Mouse (Mus musculus) stomach, embryonic 15.5 days (tissue): ENCODE results near the gene Zfp768. TPM values are rescaled to one million over a fixed set of nuclear protein-coding genes. Genes with fewer than 3 reads are reported as not detected.
"Not testable (repeated sequence)": the region's sequence is repeated elsewhere in the genome, so short reads cannot be mapped to it uniquely, and the experiment has no call there.

ENCODE experiments used
- ATAC-seq: fragments of 200-750 bp; cut with Nextera tagmentation; 2 replicates; pipeline ENCODE4 v1.8.0; 2017; ENCODE audit warnings: low read depth, moderate number of reproducible peaks, moderate TSS enrichment; ENCODE audit not compliant: insufficient read depth, low FRiP score
- H3K27ac ChIP-seq: fragments of 300-500 bp; sonication (generic); 2 replicates; pipeline ENCODE4 v1.5.1; 2015; ENCODE audit warnings: mild to moderate bottlenecking, inconsistent platforms
- H3K27me3 ChIP-seq: fragments of 300-500 bp; sonication (generic); replicated peaks from 2 replicates; pipeline ENCODE4 v1.6.1; 2015; ENCODE audit warnings: inconsistent platforms
- H3K36me3 ChIP-seq: fragments of 300-500 bp; sonication (generic); 2 replicates; pipeline ENCODE4 v1.6.1; 2015; ENCODE audit warnings: inconsistent platforms
- H3K4me1 ChIP-seq: fragments of 300-500 bp; sonication (generic); 2 replicates; pipeline ENCODE4 v1.6.1; 2015; ENCODE audit warnings: inconsistent platforms
- H3K4me2 ChIP-seq: fragments of 300-500 bp; sonication (generic); 2 replicates; pipeline ENCODE4 v1.6.1; 2015; ENCODE audit warnings: mild to moderate bottlenecking, inconsistent platforms
- H3K4me3 ChIP-seq: fragments of 300-500 bp; sonication (generic); replicated peaks from 2 replicates; pipeline ENCODE4 v1.5.1; 2015; ENCODE audit warnings: inconsistent platforms
- H3K9ac ChIP-seq: fragments of 300-500 bp; sonication (generic); 2 replicates; pipeline ENCODE4 v1.6.1; 2015; ENCODE audit warnings: inconsistent platforms
- H3K9me3 ChIP-seq: fragments of 300-500 bp; sonication (generic); 2 replicates; pipeline ENCODE4 v1.6.1; 2016; ENCODE audit warnings: inconsistent platforms
- WGBS: fragments of 180-500 bp; shearing (Covaris S2); methylation state at CpG from one replicate; pipeline ENCODE4 v1.1.7; 2015; 5-methylcytosine and 5-hydroxymethylcytosine counted together
- polyA plus RNA-seq: library from polyadenylated mRNA; unstranded; fragments of >200 nt; fragmentation: Nextera tagmentation; extraction: Ambion mirVana; gene quantifications from 2 replicates; pipeline ENCODE4 v1.2.1, GENCODE M21; 2015

Gene Zfp768
- polyA plus RNA-seq, 1 experiment from 2014 or later, result 13.1 TPM

- H3K27me3 ChIP-seq, result no peaks in the 10 kb centered on the region
- no peak overlapping the region for H3K4me2 ChIP-seq
- no peak overlapping the region for H3K27ac ChIP-seq
- WGBS, result 79% methylated on average over 5 of the region's 5 CpGs
- no peaks in the 10 kb centered on the region for H3K36me3 ChIP-seq
- ATAC-seq, result no peak
- H3K9me3 ChIP-seq, result no peaks in the 10 kb centered on the region
- H3K9ac ChIP-seq, result no peak overlapping the region
- no peak overlapping the region for H3K4me3 ChIP-seq
- H3K4me1 ChIP-seq, result no peaks in the 10 kb centered on the region
Observed at GRCm38 (mm10) chr7:127351230-127352004, 6.0 kb upstream of the Zfp768 start.

- 12% methylated on average over 8 of the region's 8 CpGs for WGBS
Observed at GRCm38 (mm10) chr7:127346676-127347075, 1.3 kb upstream of the Zfp768 start.

GRCm38 (mm10) chr7:127345092-127345491 is 297 bp downstream of the Zfp768 start:
- peak overlapping the region; percentile 89 for H3K4me3 ChIP-seq

More at GRCm38 (mm10) chr7:127346676-127347075, 1.3 kb upstream of the Zfp768 start:
- Histone ChIP-seq H3K27me3 (no peaks in the 10 kb centered on the region), H3K27ac (peak overlapping the region; percentile 96), H3K4me3 (peak overlapping the region; percentile 89), H3K9ac (no peak overlapping the region), H3K4me1 (peaks cover 14% of the 10 kb centered on the region; the same call in 1 of the 2 replicates), H3K36me3 (peaks cover 12% of the 10 kb centered on the region), H3K4me2 (peak overlapping the region; percentile 69), H3K9me3 (no peaks in the 10 kb centered on the region)
- ATAC-seq, result no peak

GRCm38 (mm10) chr7:127344371-127344770 is 1.0 kb downstream of the Zfp768 start:
- Histone ChIP-seq H3K36me3 (peaks cover 17% of the 10 kb centered on the region), H3K4me1 (peaks cover 14% of the 10 kb centered on the region; the same call in 1 of the 2 replicates), H3K9ac (peak overlapping the region; percentile 91; the same call in 1 of the 2 replicates), H3K27me3 (no peaks in the 10 kb centered on the region), H3K4me3 (peak overlapping the region; percentile 89), H3K27ac (no peak overlapping the region), H3K4me2 (peak overlapping the region; percentile 69), H3K9me3 (no peaks in the 10 kb centered on the region)
- ATAC-seq, result no peak
- WGBS, result 87% methylated on average over 8 of the region's 8 CpGs

More at GRCm38 (mm10) chr7:127345092-127345491, 297 bp downstream of the Zfp768 start:
- ATAC-seq, result peak; percentile 37
- WGBS, result under 1% methylated on average over 39 of the region's 42 CpGs
- H3K9me3 ChIP-seq, result no peaks in the 10 kb centered on the region
- H3K9ac ChIP-seq, result peak overlapping the region; percentile 91
- H3K4me2 ChIP-seq, result peak overlapping the region; percentile 69
- H3K27ac ChIP-seq, result peak overlapping the region; percentile 96
- H3K36me3 ChIP-seq, result peaks cover 17% of the 10 kb centered on the region
- no peaks in the 10 kb centered on the region for H3K27me3 ChIP-seq
- peaks cover 14% of the 10 kb centered on the region; the same call in 1 of the 2 replicates for H3K4me1 ChIP-seq

- WGBS, result 92% methylated on average over 38 of the region's 38 CpGs
- H3K9me3 ChIP-seq, result no peaks in the 10 kb centered on the region
- peaks cover 14% of the 10 kb centered on the region; the same call in 1 of the 2 replicates for H3K4me1 ChIP-seq
- H3K36me3 ChIP-seq, result peaks cover 17% of the 10 kb centered on the region
- no peak overlapping the region for H3K9ac ChIP-seq
- no peak overlapping the region for H3K27ac ChIP-seq
- H3K27me3 ChIP-seq, result no peaks in the 10 kb centered on the region
- no peak overlapping the region for H3K4me3 ChIP-seq
- no peak overlapping the region for H3K4me2 ChIP-seq
- ATAC-seq, result no peak
Observed at GRCm38 (mm10) chr7:127343351-127344019, 1.9 kb downstream of the Zfp768 start.

- Histone ChIP-seq H3K27me3 (no peaks in the 10 kb centered on the region), H3K9ac (no peak overlapping the region), H3K4me1 (peaks cover 14% of the 10 kb centered on the region; the same call in 1 of the 2 replicates), H3K36me3 (peaks cover 17% of the 10 kb centered on the region), H3K4me2 (no peak overlapping the region), H3K27ac (no peak overlapping the region), H3K9me3 (no peaks in the 10 kb centered on the region), H3K4me3 (no peak overlapping the region)
- no peak for ATAC-seq
- WGBS, result 93% methylated on average over 7 of the region's 7 CpGs
Observed at GRCm38 (mm10) chr7:127342888-127343287, 2.5 kb downstream of the Zfp768 start.

- Histone ChIP-seq H3K27me3 (no peaks in the 10 kb centered on the region), H3K36me3 (peaks cover 17% of the 10 kb centered on the region), H3K4me3 (no peak overlapping the region), H3K9me3 (no peaks in the 10 kb centered on the region), H3K4me2 (no peak overlapping the region), H3K27ac (no peak overlapping the region), H3K4me1 (peaks cover 14% of the 10 kb centered on the region; the same call in 1 of the 2 replicates), H3K9ac (no peak overlapping the region)
- WGBS, result 57% methylated on average over 4 of the region's 4 CpGs
- ATAC-seq, result no peak
Observed at GRCm38 (mm10) chr7:127342332-127342731, 3.1 kb downstream of the Zfp768 start.

GRCm38 (mm10) chr7:127341861-127342260 is 3.5 kb downstream of the Zfp768 start:
- not testable (repeated sequence) for H3K27me3 ChIP-seq
- WGBS, result 89% methylated on average over 6 of the region's 6 CpGs

GRCm38 (mm10) chr7:127341356-127341755 is 4.0 kb downstream of the Zfp768 start:
- H3K4me1 ChIP-seq, result peaks cover 14% of the 10 kb centered on the region; the same call in 1 of the 2 replicates
- no peak overlapping the region for H3K4me2 ChIP-seq
- H3K36me3 ChIP-seq, result peaks cover 17% of the 10 kb centered on the region
- H3K9me3 ChIP-seq, result no peaks in the 10 kb centered on the region
- 93% methylated on average over 8 of the region's 8 CpGs for WGBS
- no peak overlapping the region for H3K4me3 ChIP-seq
- H3K27ac ChIP-seq, result no peak overlapping the region
- no peak for ATAC-seq
- H3K9ac ChIP-seq, result no peak overlapping the region
- H3K27me3 ChIP-seq, result no peaks in the 10 kb centered on the region

More at GRCm38 (mm10) chr7:127341861-127342260, 3.5 kb downstream of the Zfp768 start:
- H3K4me1 ChIP-seq, result peaks cover 14% of the 10 kb centered on the region; the same call in 1 of the 2 replicates
- not testable (repeated sequence) for H3K27ac ChIP-seq, ATAC-seq, H3K9ac ChIP-seq, H3K4me3 ChIP-seq, H3K4me2 ChIP-seq, H3K9me3 ChIP-seq
- H3K36me3 ChIP-seq, result peaks cover 17% of the 10 kb centered on the region

GRCm38 (mm10) chr7:127337636-127338035 is 7.8 kb downstream of the Zfp768 start:
- Histone ChIP-seq H3K4me3 (no peak overlapping the region), H3K27ac (no peak overlapping the region), H3K36me3 (peaks cover 7% of the 10 kb centered on the region; the same call in 1 of the 2 replicates), H3K4me2 (no peak overlapping the region), H3K4me1 (no peaks in the 10 kb centered on the region), H3K9me3 (no peaks in the 10 kb centered on the region), H3K27me3 (no peaks in the 10 kb centered on the region), H3K9ac (no peak overlapping the region)
- WGBS, result 63% methylated on average over 4 of the region's 4 CpGs
- ATAC-seq, result no peak

- ATAC-seq, result no peak
- no peak overlapping the region for H3K4me3 ChIP-seq
- no peaks in the 10 kb centered on the region for H3K27me3 ChIP-seq
- 87% methylated on average over 4 of the region's 4 CpGs for WGBS
- H3K4me2 ChIP-seq, result no peak overlapping the region
- no peaks in the 10 kb centered on the region for H3K36me3 ChIP-seq
- H3K9me3 ChIP-seq, result no peaks in the 10 kb centered on the region
- H3K27ac ChIP-seq, result no peak overlapping the region
- no peaks in the 10 kb centered on the region for H3K4me1 ChIP-seq
- H3K9ac ChIP-seq, result no peak overlapping the region
Observed at GRCm38 (mm10) chr7:127335604-127336003, 9.8 kb downstream of the Zfp768 start.

- Histone ChIP-seq H3K27me3 (no peaks in the 10 kb centered on the region), H3K4me3 (no peak overlapping the region), H3K4me1 (no peaks in the 10 kb centered on the region), H3K36me3 (no peaks in the 10 kb centered on the region), H3K9me3 (no peaks in the 10 kb centered on the region), H3K9ac (no peak overlapping the region), H3K27ac (no peak overlapping the region), H3K4me2 (no peak overlapping the region)
- ATAC-seq, result no peak
- WGBS, result 83% methylated on average over 6 of the region's 6 CpGs
Observed at GRCm38 (mm10) chr7:127333240-127333639, 12.1 kb downstream of the Zfp768 start.
